Mouse (Mus musculus) midbrain, embryonic 14.5 days (tissue): ENCODE data around the gene Rnf26. TPM values are rescaled to one million over a fixed set of nuclear protein-coding genes. Genes with fewer than 3 reads are reported as not detected.

ENCODE experiments used
- ATAC-seq: fragments of 200-750 bp; cut with Nextera tagmentation; 2 replicates; pipeline ENCODE4 v1.8.0; 2017; ENCODE audit warnings: moderate number of reproducible peaks, moderate library complexity; ENCODE audit not compliant: low FRiP score, low TSS enrichment
- DNase-seq: peaks from one replicate; pipeline ENCODE4 v3.0.0-alpha.2; 2015
- H3K27ac ChIP-seq: fragments of 300-500 bp; sonication (generic); replicated peaks from 2 replicates; pipeline ENCODE4 v1.5.1; 2014; ENCODE audit warnings: mild to moderate bottlenecking, low read depth, low read length, moderate library complexity
- H3K27me3 ChIP-seq: fragments of 300-500 bp; sonication (generic); 2 replicates; pipeline ENCODE4 v1.6.1; 2014; ENCODE audit warnings: low read length, control low read depth, mixed read lengths; ENCODE audit not compliant: control insufficient read depth, insufficient read depth
- H3K36me3 ChIP-seq: fragments of 300-500 bp; sonication (generic); 2 replicates; pipeline ENCODE4 v1.6.1; 2014; ENCODE audit warnings: low read length, control low read depth; ENCODE audit not compliant: control insufficient read depth, insufficient read depth
- H3K4me1 ChIP-seq: fragments of 300-500 bp; sonication (generic); 2 replicates; pipeline ENCODE4 v1.6.1; 2014; ENCODE audit warnings: mild to moderate bottlenecking, antibody characterized with exemption, low read length, control low read depth; ENCODE audit not compliant: control insufficient read depth, insufficient read depth
- H3K4me2 ChIP-seq: fragments of 300-500 bp; sonication (generic); 2 replicates; pipeline ENCODE4 v1.6.1; 2014; ENCODE audit warnings: mild to moderate bottlenecking, low read length, moderate library complexity
- H3K4me3 ChIP-seq: fragments of 300-500 bp; sonication (generic); replicated peaks from 2 replicates; pipeline ENCODE4 v1.5.1; 2014; ENCODE audit warnings: low read depth, low read length
- H3K9ac ChIP-seq: fragments of 300-500 bp; sonication (generic); replicated peaks from 2 replicates; pipeline ENCODE4 v1.6.1; 2014; ENCODE audit warnings: mild to moderate bottlenecking, low read length, moderate library complexity
- H3K9me3 ChIP-seq: fragments of 300-500 bp; sonication (generic); 2 replicates; pipeline ENCODE4 v1.6.1; 2016; ENCODE audit warnings: low read length, control low read depth, mixed read lengths; ENCODE audit not compliant: control insufficient read depth
- WGBS: fragments of 180-500 bp; shearing (Covaris S2); extraction: QIAGEN DNeasy Blood & Tissue Kit; methylation state at CpG from one replicate; pipeline ENCODE4 v1.1.7; 2014; 5-methylcytosine and 5-hydroxymethylcytosine counted together
- polyA plus RNA-seq: library from polyadenylated mRNA; unstranded; fragments of >200 nt; fragmentation: Nextera tagmentation; extraction: Ambion mirVana; gene quantifications from 2 replicates; pipeline ENCODE4 v1.2.1, GENCODE M21; 2014

Rnf26 gene
- polyA plus RNA-seq, 1 experiment from 2014 or later, result 29.9 TPM

DNA sequence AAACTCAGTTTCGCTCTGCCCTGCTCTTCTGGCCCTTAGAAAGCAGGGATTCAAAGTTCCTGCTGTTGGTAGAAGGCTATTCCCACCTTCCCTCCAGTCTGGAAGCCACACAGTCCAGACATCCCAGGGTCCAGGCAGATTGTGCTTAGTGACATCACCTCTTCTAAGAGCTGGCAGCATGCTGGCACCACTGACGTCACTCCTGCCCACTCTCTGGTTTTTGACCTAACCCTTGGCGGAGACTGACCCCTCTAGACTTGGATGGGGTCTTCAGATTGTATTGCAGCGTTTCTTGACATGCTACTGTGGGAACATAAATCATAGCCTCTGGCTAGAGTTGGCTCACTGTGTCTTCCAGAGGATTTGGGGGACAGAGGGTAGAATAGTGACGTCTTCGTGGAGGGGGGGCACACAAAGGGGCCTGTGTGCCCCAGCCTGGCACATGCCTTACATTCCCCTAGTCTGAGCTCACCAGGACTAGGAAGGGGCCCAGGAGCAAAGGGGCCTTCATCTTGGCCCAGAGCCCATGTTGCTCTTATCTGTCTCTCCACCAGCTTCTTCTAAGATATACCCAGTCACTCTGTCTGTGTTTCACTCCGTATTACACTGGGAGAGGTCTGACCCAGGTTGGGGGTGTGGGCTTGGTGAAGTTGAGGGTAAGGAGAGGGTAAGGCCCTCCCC, 22.6 kb upstream of the Rnf26 start:
- Histone ChIP-seq H3K4me2 (peak overlapping the region; percentile 79), H3K9me3 (no peaks in the 10 kb centered on the region), H3K27me3 (peaks cover 32% of the 10 kb centered on the region), H3K4me1 (peaks cover 28% of the 10 kb centered on the region), H3K27ac (no peak overlapping the region), H3K9ac (no peak overlapping the region), H3K36me3 (no peaks in the 10 kb centered on the region), H3K4me3 (peak overlapping the region; percentile 37)
- no peak for DNase-seq
- no peak for ATAC-seq
- 62% methylated on average over 7 of the region's 7 CpGs for WGBS

DNA sequence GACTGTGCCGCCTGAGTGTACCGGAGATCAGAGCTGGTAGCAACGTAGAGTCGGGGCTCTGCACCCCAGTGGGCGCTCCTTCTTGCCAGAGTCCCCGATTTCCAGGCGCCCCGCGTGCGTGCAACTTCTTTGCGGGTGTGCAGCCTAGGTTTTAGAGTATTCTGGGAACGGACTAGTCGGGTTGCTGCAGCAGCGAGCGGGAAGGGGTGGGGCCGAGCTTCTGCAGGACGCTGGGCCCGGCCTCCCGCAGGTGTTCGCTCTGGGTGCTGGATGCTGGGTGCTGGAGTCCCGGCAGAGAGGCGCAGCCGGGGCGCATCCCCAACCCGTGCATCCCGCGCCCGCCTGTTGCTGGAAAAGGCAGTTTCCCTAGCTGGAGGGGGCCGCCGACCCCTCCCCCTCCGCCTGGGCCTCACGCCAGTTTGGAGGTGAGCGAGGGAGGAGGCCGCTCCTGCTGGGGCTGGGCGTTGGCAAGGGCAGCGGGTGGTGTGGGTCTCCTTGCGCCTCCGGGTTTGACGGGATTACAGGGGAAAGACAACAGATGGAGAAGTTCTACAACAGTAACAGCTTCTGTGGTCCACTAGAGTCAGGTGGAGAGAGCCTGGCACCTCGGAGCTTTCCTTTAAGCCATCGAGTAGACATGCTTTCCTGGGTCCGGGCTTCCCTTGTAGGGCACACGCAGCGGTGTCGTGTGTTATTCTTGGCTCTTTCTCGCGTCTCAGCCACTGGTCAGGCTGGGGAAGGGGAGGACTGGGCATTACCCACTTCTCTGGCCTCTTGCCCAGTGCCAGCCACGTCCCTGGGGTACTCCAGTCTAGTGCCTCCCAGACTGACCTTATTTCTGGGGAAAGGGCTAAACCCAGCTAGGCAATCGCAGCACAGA, 21.8 kb upstream of the Rnf26 start:
- no peaks in the 10 kb centered on the region for H3K36me3 ChIP-seq
- H3K4me3 ChIP-seq, result peak overlapping the region; percentile 37
- 0 out of 2 replicates have a peak overlapping the region, but pooled peaks have one; percentile 8 for H3K27ac ChIP-seq
- ATAC-seq (no peak), DNase-seq (peak; percentile 51)
- H3K9ac ChIP-seq, result peak overlapping the region; percentile 40
- WGBS, result 3% methylated on average over 49 of the region's 49 CpGs
- peaks cover 32% of the 10 kb centered on the region for H3K27me3 ChIP-seq
- peak overlapping the region; percentile 79 for H3K4me2 ChIP-seq
- no peaks in the 10 kb centered on the region for H3K9me3 ChIP-seq
- H3K4me1 ChIP-seq, result peaks cover 36% of the 10 kb centered on the region

DNA sequence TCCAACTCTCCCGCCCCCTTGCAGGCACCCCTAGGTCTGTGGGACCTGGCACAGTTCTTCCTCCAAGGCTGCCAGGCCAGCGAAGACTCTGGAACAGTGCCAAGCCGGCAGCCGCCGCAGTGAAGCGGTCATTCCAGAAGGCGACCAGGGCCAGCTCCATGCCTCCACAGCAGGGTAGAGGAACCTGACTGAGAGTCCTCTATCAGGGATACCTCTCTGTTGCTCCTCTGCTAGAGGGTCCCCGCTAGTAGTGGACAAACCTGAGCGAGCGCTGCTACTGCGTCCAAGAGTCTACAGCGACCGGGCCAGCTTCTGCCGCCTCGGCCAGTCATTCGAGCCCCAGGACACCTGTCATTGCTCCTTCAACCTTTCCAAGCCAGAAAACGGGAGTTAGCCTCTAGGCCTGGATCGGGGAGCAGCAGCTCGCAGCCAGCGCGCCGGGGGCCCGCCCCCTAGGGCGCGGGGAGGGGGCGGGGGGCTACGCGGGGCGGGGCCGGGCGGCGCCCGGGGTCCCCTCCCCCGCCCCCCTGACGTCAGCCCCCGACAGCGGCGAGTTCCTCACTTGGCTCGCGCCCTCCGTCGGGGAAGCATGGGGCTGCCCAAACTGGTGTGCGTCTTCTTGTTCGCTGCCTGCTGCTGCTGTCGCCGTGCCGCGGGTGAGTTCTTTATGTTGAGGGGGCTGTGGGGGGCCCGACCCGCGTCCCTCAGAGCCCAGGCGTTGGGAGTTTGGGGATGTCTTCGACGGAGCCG, 21.0 kb upstream of the Rnf26 start, which contains the start of gene Mcam:
TSS of gene Mcam (plus strand) at position 369 of the 750 bp plus-strand sequence.
- H3K27ac ChIP-seq, result 0 out of 2 replicates have a peak within 1 kb of the TSS, but pooled peaks have one; percentile 8
- peak within 1 kb of the TSS; percentile 37 for H3K4me3 ChIP-seq
- DNase-seq (peak; percentile 75), ATAC-seq (peak; percentile 46; the same call in 1 of the 2 replicates)
- H3K36me3 ChIP-seq, result no peaks in the 10 kb centered on the region
- peaks cover 42% of the 10 kb centered on the region for H3K4me1 ChIP-seq
- H3K4me2 ChIP-seq, result peak within 1 kb of the TSS; percentile 79
- peak within 1 kb of the TSS; percentile 40 for H3K9ac ChIP-seq
- 1% methylated on average over 49 of the region's 55 CpGs for WGBS
- peaks cover 32% of the 10 kb centered on the region for H3K27me3 ChIP-seq
- H3K9me3 ChIP-seq, result no peaks in the 10 kb centered on the region

DNA sequence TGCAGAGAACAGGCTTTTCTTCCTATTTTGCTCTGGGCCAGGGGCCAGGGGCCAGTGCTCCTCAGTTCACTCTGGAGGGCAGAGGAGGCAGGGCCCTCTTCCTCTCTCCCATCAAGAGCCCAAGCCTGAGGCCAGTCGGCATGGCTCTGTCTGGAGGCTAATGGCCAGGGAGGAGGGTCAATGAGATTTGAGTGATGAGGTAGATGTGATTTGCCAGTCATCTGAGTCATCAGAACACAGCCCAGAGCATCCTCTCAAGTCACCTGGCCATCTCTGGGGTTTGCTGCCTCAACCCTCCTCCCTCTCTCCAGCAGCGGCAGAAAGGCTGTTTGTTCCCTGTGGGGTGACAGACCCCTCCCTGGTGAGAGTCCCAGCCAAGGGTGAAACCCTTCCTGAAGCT, 20.0 kb upstream of the Rnf26 start:
- H3K36me3 ChIP-seq, result no peaks in the 10 kb centered on the region
- peaks cover 32% of the 10 kb centered on the region for H3K27me3 ChIP-seq
- H3K4me1 ChIP-seq, result peaks cover 42% of the 10 kb centered on the region
- peak overlapping the region; percentile 79 for H3K4me2 ChIP-seq
- ATAC-seq (no peak), DNase-seq (no peak)
- no peaks in the 10 kb centered on the region for H3K9me3 ChIP-seq
- no peak overlapping the region for H3K9ac ChIP-seq
- no peak overlapping the region for H3K27ac ChIP-seq
- WGBS, result 5% methylated on average over 2 of the region's 2 CpGs
- H3K4me3 ChIP-seq, result no peak overlapping the region

DNA sequence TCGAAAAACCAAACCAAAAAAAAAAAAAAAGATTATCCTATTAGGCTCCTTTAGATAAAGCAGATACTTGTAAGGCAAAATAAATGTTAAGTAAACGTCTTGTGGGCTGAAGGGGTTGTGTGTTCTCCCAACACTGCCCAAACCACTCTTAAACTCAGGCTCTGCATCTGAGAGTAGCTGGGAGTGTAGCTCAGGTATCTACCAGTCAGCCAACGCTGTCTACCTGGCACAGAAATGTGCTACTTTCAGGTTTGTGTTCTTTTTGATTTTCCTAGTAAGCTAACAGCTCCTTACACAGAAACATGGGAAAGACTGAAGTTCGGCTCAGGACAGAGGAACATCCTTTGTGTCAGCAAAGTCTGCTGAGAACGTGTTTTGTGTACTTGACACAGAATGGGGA, 18.9 kb upstream of the Rnf26 start:
- no peaks in the 10 kb centered on the region for H3K9me3 ChIP-seq
- H3K4me1 ChIP-seq, result peaks cover 42% of the 10 kb centered on the region
- no peak overlapping the region for H3K27ac ChIP-seq
- 65% methylated on average over 5 of the region's 5 CpGs for WGBS
- no peaks in the 10 kb centered on the region for H3K36me3 ChIP-seq
- peaks cover 32% of the 10 kb centered on the region for H3K27me3 ChIP-seq
- ATAC-seq (no peak), DNase-seq (no peak)
- H3K9ac ChIP-seq, result no peak overlapping the region
- no peak overlapping the region for H3K4me3 ChIP-seq
- H3K4me2 ChIP-seq, result no peak overlapping the region

DNA sequence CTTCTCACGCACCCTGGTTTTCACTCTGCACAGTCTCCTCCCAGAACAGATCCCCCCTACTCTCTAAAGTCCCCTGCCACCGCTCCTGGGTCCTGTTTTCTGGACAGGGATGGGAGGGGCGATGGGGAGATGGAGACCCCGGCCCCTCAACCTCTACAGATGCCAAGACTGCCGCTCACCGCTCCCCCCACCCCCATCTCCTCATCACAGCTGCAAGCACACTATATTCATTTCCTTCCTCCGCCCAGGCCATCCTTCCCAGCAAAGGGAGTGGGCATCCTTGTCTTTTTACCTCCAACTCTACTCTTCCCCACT, 17.9 kb upstream of the Rnf26 start:
- H3K27ac ChIP-seq, result no peak overlapping the region

DNA sequence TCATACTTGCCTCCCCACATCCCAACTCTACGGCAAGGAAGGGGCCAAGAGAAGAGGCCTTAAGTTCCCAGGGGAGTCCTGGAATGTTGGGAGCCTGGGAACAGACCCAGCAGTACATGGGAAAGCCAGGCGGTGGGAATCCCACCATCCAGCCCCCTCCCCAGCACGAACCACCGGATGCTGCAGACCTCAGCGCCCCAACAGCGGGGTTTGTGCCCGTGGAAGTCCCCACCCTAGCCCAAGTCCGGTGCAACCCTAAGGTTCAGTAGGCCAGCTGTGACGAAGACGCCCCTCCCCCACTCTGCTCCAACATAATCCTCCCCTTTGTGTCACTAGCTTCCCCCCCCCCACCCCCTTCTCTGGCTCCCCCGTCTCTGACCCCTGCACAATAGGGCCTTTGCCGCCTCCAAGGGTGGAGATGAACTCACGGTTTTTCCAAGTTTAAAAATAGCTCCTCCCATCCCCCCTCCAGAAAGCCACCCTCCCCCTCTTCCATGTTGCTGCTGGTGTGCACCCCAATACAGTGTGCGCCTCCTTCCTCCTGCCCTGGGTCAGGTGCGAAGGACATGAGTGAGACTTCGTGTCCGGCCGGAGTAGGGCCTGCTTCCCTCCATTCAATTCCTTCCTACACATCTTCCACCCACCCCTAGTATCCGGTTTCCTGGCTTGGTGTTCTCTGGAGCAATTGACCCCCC, 17.4 kb upstream of the Rnf26 start:
- H3K36me3 ChIP-seq, result no peaks in the 10 kb centered on the region
- 0 out of 2 replicates have a peak overlapping the region, but pooled peaks have one; percentile 26 for H3K27ac ChIP-seq
- H3K9ac ChIP-seq, result no peak overlapping the region; the same call in 1 of the 2 replicates
- ATAC-seq (peak; percentile 25; the same call in 1 of the 2 replicates), DNase-seq (peak; percentile 34)
- H3K27me3 ChIP-seq, result peaks cover 28% of the 10 kb centered on the region
- H3K4me2 ChIP-seq, result peak overlapping the region; percentile 59
- no peaks in the 10 kb centered on the region for H3K9me3 ChIP-seq
- 8% methylated on average over 19 of the region's 19 CpGs for WGBS
- H3K4me1 ChIP-seq, result peaks cover 36% of the 10 kb centered on the region
- peak overlapping the region; percentile 29; the same call in 1 of the 2 replicates for H3K4me3 ChIP-seq

More for the DNA sequence above, 17.9 kb upstream of the Rnf26 start:
- no peaks in the 10 kb centered on the region for H3K36me3 ChIP-seq
- DNase-seq, result no peak
- H3K27me3 ChIP-seq, result peaks cover 32% of the 10 kb centered on the region
- WGBS, result 41% methylated on average over 7 of the region's 7 CpGs
- H3K9me3 ChIP-seq, result no peaks in the 10 kb centered on the region
- peaks cover 41% of the 10 kb centered on the region for H3K4me1 ChIP-seq
- no peak overlapping the region for H3K4me3 ChIP-seq
- H3K9ac ChIP-seq, result no peak overlapping the region
- no peak for ATAC-seq
- H3K4me2 ChIP-seq, result no peak overlapping the region

DNA sequence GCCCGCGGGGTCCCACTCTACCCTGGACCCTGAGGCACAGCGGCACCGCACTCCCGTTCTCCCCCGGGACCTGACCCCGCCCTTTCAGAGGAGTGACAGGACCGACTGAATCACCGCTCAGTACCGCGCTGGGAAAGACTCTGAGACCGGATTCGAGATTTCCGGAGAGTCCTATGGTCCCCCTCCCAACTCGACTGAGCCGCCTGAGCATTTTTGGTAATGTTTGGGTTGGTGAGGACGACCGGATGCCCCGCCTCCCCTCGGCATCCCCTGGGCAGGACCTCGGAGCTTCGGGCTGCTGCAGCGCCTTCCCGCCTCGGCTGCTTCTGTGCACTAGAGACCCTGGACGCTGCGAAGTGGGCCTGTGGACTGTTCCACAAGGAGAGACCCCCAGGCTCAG, 16.7 kb upstream of the Rnf26 start:
- Histone ChIP-seq H3K4me2 (peak overlapping the region; percentile 59), H3K9ac (peak overlapping the region; percentile 34), H3K27ac (0 out of 2 replicates have a peak overlapping the region, but pooled peaks have one; percentile 26), H3K4me1 (peaks cover 29% of the 10 kb centered on the region), H3K27me3 (peaks cover 21% of the 10 kb centered on the region), H3K4me3 (peak overlapping the region; percentile 29), H3K36me3 (no peaks in the 10 kb centered on the region), H3K9me3 (no peaks in the 10 kb centered on the region)
- DNase-seq, result peak; percentile 62
- WGBS, result under 1% methylated on average over 27 of the region's 27 CpGs
- peak; percentile 25; the same call in 1 of the 2 replicates for ATAC-seq
